11 mouse cellular contexts compared by ENCODE assay signal in the genomic region with DNA sequence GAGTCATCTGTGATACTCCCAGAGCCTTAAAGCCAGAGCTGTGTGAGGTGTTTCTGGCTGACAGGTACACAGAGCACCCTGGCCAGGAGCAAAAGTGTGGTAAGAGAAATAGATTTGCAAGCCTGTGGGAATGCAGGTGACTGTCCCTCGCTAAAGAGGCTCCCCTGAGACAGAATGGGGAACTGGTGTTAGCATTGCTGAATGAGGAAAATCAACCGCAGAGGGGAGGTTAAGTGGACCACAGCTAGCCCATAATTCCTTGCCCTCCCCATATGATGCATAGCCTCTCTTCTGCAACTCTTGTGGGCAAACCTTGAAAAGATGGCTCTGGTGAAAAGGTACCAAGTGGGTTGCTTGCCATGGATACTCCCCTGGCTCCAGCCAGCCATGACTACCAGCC. TPM values are rescaled to one million over a fixed set of nuclear protein-coding genes. Genes with fewer than 3 reads are reported as not detected.
"Had no signal": no experiment of that assay in that cellular context is flagged by ENCODE, and none has a peak within 500 bp of the region (broad histone marks: within the 10 kb centered on the region; RNA-seq: fewer than 3 reads in every experiment).

No protein-coding gene starts in this region.

- H3K9ac ChIP-seq: liver, embryonic 15.5 days; midbrain, embryonic 13.5 days; neural tube, embryonic 15.5 days had no signal

- H3K9me3 ChIP-seq: limb, embryonic 10.5 days; liver, embryonic 15.5 days; midbrain, embryonic 13.5 days; neural tube, embryonic 15.5 days had no signal

- H3K4me3 ChIP-seq: layer of hippocampus, adult 2 months; limb, embryonic 10.5 days; liver, embryonic 15.5 days; midbrain, embryonic 13.5 days; neural tube, embryonic 15.5 days had no signal

- H3K27me3 ChIP-seq: liver, embryonic 15.5 days; midbrain, embryonic 13.5 days; neural tube, embryonic 15.5 days had no signal

- H3K4me2 ChIP-seq: liver, embryonic 11.5 days; liver, embryonic 15.5 days; midbrain, embryonic 13.5 days; neural tube, embryonic 15.5 days had no signal

- H3K27ac ChIP-seq: layer of hippocampus, adult 2 months; liver, embryonic 15.5 days; midbrain, embryonic 13.5 days; neural tube, embryonic 15.5 days had no signal

- H3K4me1 ChIP-seq: liver, embryonic 15.5 days had no signal

- H3K36me3 ChIP-seq: limb, embryonic 10.5 days; liver, embryonic 15.5 days; midbrain, embryonic 13.5 days; neural tube, embryonic 15.5 days had no signal

- DNase-seq: lung, adult 2 months; right cerebral cortex, postnatal 14 days; thymus, postnatal 36 days had no signal

- ATAC-seq: midbrain, embryonic 13.5 days had no signal

RNA-seq across cellular contexts. Expression of a gene that starts 41.8 kb away (rescaled TPM):
- polyA plus RNA-seq: liver, embryonic 15.5 days; lung, adult 2 months; lung, postnatal 0 days had no signal

RNA-seq across cellular contexts. Expression of a gene that starts 41.8 kb away (rescaled TPM):
- polyA plus RNA-seq: liver, embryonic 15.5 days; lung, adult 2 months; lung, postnatal 0 days; thymus, postnatal 0 days had no signal
